Mouse (Mus musculus) frontal cortex, postnatal 36 days (tissue): ENCODE data around the gene Exo5.
A peak's percentile ranks its signal among the peaks of the same experiment; 100 is the strongest.

Experiments
- DNase-seq, 2 experiments: peaks; one replicate each; pipeline ENCODE4 v3.0.0; 2022; ENCODE audit warnings: low spot score in 2 of 2

Exo5 gene

DNA sequence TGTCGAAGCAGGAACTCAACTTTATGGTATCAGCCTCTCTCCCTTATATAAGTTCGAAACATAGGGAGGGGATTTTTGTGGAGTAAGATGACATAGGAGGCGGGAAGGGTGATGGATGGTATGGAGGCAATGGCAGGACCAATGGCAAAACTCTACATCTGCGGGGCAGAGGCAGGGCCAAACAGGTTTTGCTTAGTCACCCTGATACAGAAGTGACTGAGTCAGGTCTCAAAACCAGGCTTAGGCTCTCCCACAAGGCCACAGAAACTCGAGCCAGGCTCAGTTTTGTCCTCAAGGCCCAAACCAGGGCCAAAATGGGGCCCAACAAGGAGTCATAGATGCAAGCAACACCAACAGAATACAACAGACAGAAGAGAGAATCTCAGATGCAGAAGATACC lies 19.2 kb downstream of the Exo5 start:
- DNase-seq = no peak

DNA sequence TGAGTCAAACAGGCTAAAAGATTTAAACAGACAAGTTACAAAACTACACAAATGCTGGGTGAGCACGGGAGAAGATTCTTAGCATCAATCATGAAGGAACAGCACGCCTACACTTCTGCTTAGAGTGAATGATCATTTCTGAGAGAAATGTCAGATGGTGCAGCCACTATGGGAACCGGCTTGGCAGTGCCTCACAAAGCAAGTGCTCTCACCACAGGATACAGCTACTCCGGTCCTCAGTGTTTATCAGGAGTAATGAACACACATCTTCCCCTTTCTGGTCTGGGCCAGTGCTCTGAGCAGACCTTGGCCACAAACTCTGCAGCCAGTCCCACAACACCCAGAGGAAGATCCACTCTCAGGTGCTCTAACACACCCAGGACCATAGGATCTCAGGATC lies 20.3 kb downstream of the Exo5 start:
- no peak for DNase-seq

DNA sequence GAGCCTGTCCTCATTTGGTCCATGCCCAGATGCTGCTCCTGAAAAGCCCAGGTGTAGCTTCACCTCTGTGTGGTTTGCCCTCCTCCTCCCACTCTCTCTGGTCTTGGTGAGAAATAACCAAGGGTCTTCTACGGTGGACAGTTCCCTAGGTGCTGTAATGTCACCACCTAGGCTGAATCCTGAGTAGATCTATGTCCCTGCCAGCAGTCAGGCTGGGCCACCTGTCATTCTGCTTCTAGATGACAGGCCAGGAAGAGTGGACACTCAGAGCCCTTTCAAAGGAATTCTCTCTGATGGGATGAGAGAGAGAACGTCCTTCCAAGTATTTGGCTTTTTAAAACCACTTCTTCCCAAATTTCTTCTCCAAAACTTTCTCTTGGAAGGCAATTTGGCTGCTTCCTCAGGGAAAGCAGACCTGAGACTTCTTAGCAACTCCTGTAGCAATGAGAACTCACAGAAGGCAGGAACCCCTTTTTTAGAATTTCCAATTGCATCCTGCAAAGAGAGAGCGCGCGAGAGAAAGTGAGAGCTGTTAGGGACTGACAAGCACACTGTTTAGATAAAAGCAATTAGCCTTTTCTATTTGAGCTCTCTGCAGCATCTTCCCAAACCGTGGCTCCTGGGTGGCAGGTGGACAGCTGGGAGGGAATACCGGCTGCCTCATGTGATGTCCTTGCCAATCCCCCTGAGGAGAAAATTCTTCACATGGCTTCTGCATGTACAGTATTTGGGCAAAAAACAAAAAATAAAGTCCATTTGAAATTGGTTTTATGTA lies 28.8 kb downstream of the Exo5 start:
- DNase-seq = no peak

DNA sequence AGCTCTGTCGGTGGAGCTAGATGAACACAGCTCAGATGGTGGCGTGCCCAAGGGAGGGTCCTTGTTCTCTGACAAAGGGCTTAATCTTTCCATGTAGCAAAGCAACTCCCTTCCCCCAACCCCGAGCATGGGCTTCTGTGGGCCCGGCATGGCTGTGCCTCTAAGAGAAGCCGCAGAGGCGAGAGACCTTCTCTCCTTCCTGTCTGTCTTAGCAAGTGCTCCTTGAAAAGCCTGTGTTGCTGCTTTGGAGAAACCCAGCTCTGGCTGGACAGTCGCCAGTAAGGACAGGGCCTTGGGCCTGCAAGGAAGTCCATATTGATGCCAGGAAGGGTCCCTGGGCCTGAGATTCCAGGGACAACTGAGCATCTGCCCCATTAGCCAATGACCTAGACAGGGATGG lies 29.6 kb downstream of the Exo5 start:
- DNase-seq = no peak

DNA sequence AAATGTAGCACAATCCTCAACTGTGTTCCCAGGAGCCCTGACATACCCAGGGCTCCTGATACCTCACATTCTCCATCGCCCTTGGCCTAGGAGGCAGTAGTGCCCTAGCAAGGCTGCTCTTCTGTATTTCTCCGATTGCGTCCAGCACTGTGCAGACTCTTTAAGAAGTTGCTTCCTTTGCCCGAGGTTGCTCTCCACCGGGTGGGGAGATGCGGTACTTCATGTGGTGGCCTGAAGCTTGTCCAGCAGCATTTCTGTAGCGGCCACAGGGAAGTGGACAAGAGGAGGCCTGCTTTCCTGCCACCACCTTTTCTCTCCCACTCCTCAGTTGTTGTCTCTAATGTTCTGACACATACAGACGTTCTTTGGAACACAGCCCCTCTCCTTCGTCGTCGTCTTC lies 30.2 kb downstream of the Exo5 start:
- no peak for DNase-seq

DNA sequence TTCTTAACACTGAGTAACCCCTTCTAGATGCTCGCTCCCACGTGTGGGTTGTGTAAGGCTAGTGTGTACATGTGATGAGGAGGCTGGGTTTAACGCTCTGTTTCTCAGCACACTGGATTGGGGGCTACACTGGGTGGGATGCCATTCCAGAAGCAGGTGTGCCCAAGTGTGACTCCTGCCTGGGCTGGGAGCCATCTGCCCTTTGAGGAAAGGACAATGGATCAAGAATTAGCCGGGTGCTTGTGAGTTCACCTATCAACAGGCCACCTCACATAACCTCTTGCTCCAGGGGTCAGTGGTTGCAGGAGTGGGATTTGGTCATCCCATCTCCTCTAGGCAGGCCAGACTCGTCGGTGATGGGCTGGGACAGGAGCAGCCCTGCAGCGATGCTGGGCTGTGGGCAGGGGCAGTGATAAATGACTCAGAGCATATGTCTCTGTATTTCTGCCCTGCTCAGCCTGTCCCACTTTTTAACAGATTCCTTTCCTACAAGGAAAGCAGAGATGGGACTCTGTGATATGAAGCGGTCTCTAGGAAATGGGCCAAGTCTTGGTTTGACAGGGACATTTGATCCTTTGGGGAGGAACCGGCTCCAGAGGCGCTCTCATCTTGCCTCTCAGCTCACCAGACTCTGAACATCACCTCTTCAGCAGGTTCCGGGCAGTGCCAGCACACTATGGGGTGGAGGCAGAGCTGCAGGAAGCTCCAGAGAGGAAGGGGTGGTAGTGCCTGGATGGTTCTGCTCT lies 31.0 kb downstream of the Exo5 start:
- no peak for DNase-seq

DNA sequence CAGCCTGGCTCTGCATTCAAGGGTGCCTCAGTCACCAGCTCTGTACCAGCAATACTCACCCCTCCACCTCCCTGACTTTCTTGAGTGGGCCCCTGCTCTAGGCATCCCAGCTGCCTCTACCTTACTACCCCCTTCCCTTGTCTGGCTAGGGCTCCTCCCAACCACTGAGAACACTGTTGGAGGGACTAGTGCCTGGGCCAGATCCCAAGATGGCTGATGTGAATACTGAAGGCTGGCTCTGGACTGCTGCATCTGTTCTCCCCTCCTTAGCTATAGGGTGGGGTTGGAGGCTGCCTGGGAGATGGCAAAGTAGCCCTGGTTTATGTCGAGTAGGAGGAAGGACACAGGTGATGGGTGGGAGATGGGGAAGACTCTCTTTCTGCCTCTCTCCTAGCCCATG lies 32.3 kb downstream of the Exo5 start:
- no peak for DNase-seq

DNA sequence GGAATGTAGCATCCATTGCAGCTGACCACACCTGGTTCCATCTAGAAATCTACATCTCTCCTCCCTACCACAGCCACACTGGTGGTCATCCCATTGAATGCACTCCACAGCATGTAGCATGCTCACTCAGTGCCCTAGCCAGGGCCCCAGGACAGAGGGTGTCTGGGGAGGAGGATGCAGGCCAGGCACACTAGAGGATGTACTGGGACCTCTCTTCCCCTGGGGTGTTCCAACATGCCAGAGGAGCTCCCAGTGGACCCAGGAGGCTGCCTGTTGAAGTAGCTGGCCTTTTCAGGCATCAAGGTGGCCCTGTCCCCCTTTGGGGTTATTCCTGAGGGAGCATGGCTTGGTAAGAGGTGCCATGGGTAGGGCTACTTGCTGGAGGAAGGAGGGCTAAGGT lies 32.9 kb downstream of the Exo5 start:
- no peak for DNase-seq

DNA sequence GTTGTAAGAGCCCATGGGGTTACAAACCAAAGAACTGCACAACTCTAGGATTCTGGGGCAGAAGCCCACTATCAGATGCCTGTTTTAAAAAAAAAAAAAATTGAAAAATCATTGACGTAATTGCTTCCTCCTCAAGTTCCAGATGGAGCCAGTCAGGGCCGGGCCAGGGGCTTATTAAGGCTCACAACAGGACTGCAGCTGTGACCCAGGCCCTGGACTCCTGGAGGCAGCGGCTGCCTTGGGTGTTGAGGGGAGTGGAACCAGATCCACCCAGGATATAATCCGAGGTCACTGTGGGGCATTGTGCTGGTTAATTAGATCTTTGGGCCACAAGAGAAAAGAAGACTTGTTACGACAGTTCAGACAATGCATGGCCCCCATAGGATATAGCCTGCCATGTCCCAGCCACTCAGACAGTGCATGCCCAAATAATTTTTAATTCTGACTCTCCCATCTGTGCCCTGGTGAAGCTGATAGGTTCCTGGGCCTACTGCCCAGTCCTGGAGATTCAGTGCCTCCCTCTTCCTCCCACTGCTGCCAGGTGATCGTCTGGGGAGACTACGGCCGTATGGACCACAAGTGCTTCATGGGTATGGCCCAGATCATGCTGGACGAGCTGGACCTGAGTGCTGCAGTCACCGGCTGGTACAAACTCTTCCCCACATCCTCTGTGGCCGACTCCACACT lies 33.9 kb downstream of the Exo5 start:
- no peak for DNase-seq

DNA sequence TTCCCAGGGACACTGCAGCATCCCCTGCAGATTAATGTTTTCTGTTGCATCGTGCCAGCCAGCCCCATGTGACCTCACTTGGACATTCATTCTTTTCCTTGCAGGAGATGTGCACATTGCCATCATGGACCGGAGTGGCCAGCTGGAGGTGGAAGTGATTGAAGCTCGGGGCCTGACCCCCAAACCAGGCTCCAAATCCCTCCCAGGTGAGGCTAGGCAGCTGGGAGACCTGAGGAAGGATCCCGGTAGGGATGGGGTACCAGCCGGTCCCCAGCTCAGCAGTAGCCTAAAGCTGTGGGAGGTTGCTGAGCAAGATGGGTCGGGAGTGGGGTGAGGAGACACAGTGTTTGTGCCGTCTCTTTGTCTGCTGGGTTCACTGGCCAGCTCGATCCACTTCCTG lies 35.9 kb downstream of the Exo5 start:
- DNase-seq = no peak

DNA sequence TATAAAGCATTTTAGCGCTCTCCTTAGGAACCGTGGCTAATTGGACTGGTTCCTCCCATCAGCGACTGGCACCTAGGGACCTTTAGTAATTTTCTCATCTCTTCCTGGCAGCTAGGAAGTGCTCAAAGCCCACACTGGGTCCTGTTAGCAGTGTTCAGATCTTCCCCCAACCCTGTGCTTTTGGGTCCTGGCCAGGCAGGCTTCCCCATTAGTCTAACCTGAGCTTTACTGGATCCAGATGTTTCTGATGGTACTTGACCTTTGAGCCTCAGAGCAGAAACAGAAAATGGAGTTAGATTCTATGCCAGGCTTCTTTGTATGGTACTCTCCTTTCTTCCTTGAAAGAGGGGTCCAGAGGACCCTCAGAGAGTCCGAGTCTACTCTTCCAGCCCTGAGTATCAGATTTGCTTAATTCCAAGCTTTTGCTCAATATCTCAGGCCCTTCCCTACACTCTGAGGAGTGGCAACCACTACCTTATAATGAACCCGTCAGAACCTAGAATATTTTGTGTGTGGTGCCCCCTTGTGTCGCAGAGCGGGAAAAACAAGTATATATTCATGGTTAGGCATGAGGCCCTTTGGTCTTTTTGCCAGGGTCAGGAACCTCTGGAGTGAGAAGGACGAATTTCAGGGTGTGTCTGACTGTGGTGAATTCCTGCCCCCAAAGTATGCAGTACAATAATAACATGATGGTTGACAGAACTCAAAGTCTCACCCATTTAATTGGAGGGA lies 37.3 kb downstream of the Exo5 start:
- peak; percentile 56 to 82 for DNase-seq

DNA sequence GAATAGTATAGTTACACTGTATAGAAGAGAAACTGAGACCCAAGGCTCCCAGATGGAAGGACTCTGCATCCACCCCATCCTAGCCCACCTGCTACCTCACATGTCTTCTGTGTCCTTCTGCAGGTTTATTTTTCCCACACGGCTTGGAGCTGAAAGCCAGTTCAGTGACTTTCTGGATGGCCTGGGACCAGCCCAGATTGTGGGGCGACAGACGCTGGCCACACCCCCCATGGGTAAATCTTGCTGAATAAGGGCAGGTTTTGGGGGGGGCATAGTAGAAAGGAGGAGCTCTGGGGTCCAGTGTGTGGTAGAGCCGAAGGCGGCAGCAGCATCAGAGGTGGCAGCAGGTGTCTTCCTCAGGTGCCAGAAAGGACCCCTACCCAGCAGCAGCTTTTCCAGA lies 38.0 kb downstream of the Exo5 start:
- no peak for DNase-seq

DNA sequence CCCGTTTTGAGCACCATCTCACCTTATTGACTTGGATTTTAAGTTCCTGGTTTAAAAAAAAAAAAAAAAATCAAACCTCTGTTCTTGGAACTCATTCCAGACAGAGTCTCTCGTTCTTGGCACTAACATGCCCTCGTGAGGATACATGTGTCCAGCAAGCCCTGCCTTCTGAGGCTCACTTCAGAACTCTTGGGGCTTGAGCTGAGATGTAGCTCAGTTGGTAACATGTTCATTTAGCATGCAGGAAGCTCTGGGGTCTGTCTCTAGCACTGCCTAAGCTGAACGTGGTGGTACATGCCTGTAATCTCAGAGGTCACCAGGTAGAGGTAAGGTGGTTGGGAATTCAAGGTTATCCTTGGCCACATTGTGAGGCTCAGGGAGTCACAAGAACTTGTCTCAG lies 38.7 kb downstream of the Exo5 start:
- no peak for DNase-seq

DNA sequence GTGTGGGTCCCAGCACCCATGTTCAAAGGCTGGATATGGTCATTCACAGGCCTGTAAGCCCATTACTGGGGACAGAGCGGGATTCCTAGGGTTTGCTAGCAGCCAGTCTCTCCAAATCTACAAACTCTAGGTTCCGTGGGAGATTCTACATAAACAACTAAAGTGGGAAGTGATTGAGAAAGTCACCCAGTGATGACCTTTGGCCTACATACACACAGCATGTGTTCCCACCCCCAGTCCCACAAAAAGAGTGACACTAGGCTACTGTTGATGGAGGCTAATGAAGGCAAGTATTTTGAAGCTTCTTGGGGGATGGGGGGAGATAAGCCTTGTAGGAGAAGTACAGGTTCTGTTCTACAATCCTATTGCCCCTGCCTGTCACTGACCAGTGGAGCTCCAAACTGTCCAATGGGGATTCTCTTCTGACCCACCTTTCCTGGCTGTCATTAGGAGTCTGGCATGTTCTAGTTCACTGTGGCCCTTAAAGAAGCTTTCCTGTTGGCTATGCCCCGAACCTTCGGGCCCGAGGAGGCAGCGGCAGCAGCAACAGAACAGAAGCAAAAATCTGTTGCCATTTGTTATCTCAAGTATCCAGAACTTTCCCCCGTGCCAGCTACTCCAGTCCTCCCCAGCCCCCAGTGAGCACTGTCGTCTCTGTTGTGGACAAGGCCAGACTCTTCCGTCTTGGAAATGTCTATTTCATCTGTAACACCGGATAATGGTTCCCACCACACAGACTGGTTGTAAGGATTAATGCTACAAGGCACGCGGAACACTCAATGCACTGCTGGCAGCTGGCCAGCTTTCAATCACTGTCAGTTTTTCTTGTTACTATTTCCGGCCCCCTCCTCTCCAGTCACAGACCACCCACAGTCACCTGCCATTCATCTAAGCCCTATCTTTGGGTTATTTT lies 39.4 kb downstream of the Exo5 start:
- DNase-seq = no peak

DNA sequence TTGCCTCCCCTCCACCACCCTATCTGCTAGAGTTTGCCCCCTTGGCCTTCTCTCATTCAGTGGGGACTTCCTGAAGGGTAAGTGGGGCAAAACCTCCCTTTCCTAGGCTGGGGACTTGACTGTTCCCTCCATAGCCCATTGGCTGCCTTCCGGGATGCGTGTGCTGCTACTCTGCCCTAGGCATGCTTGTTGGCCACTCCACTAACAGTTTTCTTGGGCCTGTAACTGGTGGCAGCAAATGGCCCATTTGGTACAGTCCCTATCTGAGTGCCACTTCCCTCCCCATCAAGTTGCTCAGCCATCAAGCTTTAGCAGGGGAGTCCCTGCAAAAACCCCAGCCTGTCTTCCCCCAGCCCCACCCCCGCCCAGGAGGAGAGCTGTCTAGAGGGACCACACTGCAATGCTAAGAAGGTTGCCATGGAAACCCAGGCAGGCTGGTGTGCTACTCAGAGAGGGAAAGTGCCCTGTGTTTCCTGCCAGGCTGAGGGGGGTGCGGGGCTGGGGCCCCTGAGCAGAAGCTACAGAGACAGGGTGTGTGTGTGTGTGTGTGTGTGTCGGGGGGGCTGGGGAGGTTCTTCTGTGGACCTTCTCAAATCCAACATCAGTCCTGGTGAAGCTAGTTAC lies 42.7 kb downstream of the Exo5 start:
- DNase-seq = peak in 1 of 2 experiments; percentile 55

DNA sequence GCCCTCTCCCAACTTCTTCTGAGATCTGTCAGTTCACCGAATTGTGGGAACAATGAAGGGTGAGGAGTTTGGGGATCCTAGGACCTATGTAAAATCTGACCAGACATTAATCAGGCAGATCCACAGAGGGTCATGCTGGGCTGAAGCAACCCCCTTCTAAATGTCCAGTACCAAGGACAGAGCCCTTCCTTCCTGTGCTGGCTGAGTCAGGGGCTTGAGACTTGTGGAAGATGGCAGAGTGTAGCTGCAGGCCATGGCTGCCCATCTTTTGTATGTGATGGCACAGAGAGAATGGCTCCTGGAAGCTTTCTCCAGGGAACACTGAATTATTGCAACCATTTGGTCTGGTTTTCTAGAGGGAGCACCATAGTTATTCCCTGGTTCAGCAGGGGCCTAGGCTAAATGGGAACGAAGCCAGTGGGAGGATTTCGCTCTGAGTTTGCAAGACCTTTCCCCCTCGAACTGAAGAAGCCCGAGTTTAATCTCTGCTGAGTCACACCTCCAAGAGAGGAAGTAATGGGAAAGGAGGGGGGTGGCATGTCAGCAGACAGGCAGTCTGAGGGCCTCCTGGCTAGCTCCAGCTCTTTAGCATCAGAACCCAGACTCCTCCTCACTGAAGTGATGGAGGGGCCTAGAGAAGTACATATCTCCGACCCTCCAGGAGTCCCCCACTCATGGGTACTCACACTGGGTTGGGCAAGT lies 43.9 kb downstream of the Exo5 start:
- DNase-seq = no peak

DNA sequence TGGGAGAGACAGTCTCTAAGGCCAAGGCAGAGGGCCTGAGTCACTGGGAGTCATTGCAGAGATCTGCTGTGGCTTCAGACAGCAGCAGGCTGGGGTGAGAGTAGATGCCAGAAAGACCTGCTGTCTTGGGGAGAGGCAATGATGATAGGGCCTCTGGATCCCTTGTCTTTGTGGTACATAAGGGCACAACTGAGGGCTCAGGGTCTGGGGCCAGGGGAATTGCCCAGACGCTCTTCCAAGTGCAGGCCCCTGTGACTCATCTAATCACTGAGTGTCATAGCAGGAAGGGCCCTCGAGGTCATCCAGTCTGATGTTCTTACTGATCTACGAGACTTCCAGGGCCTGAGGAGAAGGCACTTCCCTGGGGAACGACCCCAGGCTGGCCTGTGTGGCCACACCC lies 45.4 kb downstream of the Exo5 start:
- DNase-seq = no peak

DNA sequence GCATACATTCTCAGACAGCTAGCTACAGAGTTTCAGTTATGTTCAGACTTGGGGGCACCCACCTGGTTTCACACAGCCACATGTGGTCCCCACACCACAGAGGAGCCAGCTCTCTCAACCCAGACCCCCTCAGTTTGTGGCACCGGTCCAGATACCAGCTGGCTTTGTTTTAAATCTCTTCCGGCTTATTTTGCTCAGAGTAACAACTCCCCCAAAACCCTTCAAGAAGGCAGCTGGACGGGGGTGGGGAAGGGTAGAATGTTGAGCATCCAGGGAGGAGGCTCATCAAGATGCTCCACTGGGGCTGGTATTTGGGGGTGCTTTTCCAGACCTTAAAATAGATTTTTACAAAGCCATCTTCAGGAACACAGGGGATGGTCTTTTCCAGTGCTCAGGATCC lies 46.1 kb downstream of the Exo5 start:
- DNase-seq = peak; percentile 66 to 68

DNA sequence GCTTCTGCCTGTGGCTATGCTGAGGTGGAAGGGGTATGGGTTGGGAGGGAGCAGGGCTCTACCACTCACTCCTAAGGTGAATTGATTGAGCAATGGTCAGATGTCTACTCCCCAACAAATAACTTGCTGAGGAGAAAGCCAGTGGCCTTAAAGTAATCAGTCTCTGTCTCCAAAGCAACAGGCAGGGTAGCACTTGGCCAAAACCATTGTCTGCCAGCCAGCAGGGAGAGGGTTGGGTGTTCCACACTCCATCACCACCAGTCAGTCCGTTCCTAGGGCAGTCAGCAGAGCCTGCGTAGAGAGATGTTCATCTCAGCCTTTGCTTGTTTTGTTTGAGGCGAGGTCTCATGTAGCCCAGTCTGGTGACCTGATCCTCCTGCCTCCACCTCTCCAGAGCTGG lies 48.9 kb downstream of the Exo5 start:
- DNase-seq = no peak
